Mouse (Mus musculus) limb, embryonic 11.5 days (tissue): ENCODE data around the gene E2f4. TPM values are rescaled to one million over a fixed set of nuclear protein-coding genes. Genes with fewer than 3 reads are reported as not detected.

Source experiments
- ATAC-seq: fragments of 200-750 bp; cut with Nextera tagmentation; 2 replicates; pipeline ENCODE4 v1.8.0; 2017; ENCODE audit warnings: low read depth; ENCODE audit not compliant: insufficient number of reproducible peaks, low FRiP score, low TSS enrichment
- DNase-seq: peaks from one replicate; pipeline ENCODE4 v3.0.0-alpha.2; 2015; ENCODE audit warnings: low spot score
- H3K27ac ChIP-seq: fragments of 300-500 bp; sonication (generic); replicated peaks from 2 replicates; pipeline ENCODE4 v1.5.1; 2014; ENCODE audit warnings: low read depth, mild to moderate bottlenecking, low read length
- H3K27me3 ChIP-seq: fragments of 300-500 bp; sonication (generic); 2 replicates; pipeline ENCODE4 v1.6.1; 2014; ENCODE audit warnings: mild to moderate bottlenecking, low read length, mixed read lengths; ENCODE audit not compliant: control insufficient read depth, insufficient read depth
- H3K36me3 ChIP-seq: fragments of 300-500 bp; sonication (generic); 2 replicates; pipeline ENCODE4 v1.6.1; 2014; ENCODE audit warnings: mild to moderate bottlenecking, low read length, moderate library complexity, mixed read lengths; ENCODE audit not compliant: control insufficient read depth, insufficient read depth
- H3K4me1 ChIP-seq: fragments of 300-500 bp; sonication (generic); 2 replicates; pipeline ENCODE4 v1.6.1; 2014; ENCODE audit warnings: low read length, mixed read lengths; ENCODE audit not compliant: control insufficient read depth, insufficient read depth
- H3K4me2 ChIP-seq: fragments of 300-500 bp; sonication (generic); 2 replicates; pipeline ENCODE4 v1.6.1; 2014; ENCODE audit warnings: low read depth, mild to moderate bottlenecking, moderate library complexity; ENCODE audit not compliant: severe bottlenecking
- H3K4me3 ChIP-seq: fragments of 300-500 bp; sonication (generic); 2 replicates; pipeline ENCODE4 v1.5.1; 2014; ENCODE audit warnings: low read depth, low read length
- H3K9ac ChIP-seq: fragments of 300-500 bp; sonication (generic); 2 replicates; pipeline ENCODE4 v1.6.1; 2014; ENCODE audit warnings: mild to moderate bottlenecking, low read length
- H3K9me3 ChIP-seq: fragments of 300-500 bp; sonication (generic); 2 replicates; pipeline ENCODE4 v1.6.1; 2016; ENCODE audit warnings: low read length; ENCODE audit not compliant: control insufficient read depth
- WGBS: fragments of 180-500 bp; shearing (Covaris S2); extraction: QIAGEN DNeasy Blood & Tissue Kit; methylation state at CpG from one replicate; pipeline ENCODE4 v1.1.7; 2014; 5-methylcytosine and 5-hydroxymethylcytosine counted together
- polyA plus RNA-seq: library from polyadenylated mRNA; unstranded; fragments of >200 nt; fragmentation: Nextera tagmentation; extraction: Ambion mirVana; gene quantifications from 2 replicates; pipeline ENCODE4 v1.2.1, GENCODE M21; 2014

The E2f4 gene
- polyA plus RNA-seq, 1 experiment from 2014 or later, result 132 TPM

- ATAC-seq (peak; percentile 40; the same call in 1 of the 2 replicates), DNase-seq (peak; percentile 75)
- peak within 1 kb of the TSS; percentile 15 for H3K4me3 ChIP-seq
- H3K27ac ChIP-seq, result peak within 1 kb of the TSS; percentile 52; the same call in 1 of the 2 replicates
- no peaks in the 10 kb centered on the region for H3K9me3 ChIP-seq
- H3K9ac ChIP-seq, result peak within 1 kb of the TSS; percentile 48; the same call in 1 of the 2 replicates
- H3K4me1 ChIP-seq, result peaks cover 12% of the 10 kb centered on the region
- H3K36me3 ChIP-seq, result peaks cover 24% of the 10 kb centered on the region
- WGBS, result 7% methylated on average over 29 of the region's 30 CpGs
- peak within 1 kb of the TSS; percentile 58 for H3K4me2 ChIP-seq
- H3K27me3 ChIP-seq, result no peaks in the 10 kb centered on the region
These were observed 8.0 kb downstream of the E2f4 start, which contains the start of gene Elmo3 for GRCm38 (mm10) chr8:105305211-105306145. Elmo3 (plus strand) TSS chr8:105305601.

GRCm38 (mm10) chr8:105306146-105306691, 8.8 kb downstream of the E2f4 start:
- peaks cover 12% of the 10 kb centered on the region for H3K4me1 ChIP-seq
- no peaks in the 10 kb centered on the region for H3K27me3 ChIP-seq
- H3K27ac ChIP-seq, result peak overlapping the region; percentile 52; the same call in 1 of the 2 replicates
- peaks cover 18% of the 10 kb centered on the region for H3K36me3 ChIP-seq
- peak; percentile 33 for DNase-seq
- WGBS, result 47% methylated on average over 5 of the region's 5 CpGs
- H3K9ac ChIP-seq, result 0 out of 2 replicates have a peak overlapping the region, but pooled peaks have one; percentile 48
- peak overlapping the region; percentile 58 for H3K4me2 ChIP-seq
- H3K4me3 ChIP-seq, result peak overlapping the region; percentile 15
- no peaks in the 10 kb centered on the region for H3K9me3 ChIP-seq
- peak; percentile 13; the same call in 1 of the 2 replicates for ATAC-seq

DNA sequence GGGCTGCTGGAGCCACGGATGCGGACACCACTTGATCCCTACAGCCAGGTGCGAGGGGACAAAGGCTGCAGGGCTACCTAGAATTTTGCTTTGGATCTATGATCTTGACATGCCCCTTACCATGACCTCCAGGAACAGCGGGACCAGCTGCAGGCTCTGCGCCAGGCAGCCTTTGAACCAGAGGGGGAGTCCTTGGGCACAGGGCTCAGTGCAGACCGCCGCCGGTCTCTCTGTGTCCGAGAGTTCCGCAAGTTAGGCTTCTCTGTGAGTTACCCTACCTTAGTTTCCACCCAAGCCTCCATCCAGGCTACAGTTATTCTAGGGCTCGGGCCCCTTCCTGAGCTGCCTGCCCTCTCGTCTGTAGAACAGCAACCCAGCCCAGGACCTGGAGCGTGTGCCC, 10.2 kb downstream of the E2f4 start:
- Histone ChIP-seq H3K27ac (no peak overlapping the region), H3K4me2 (no peak overlapping the region), H3K4me3 (no peak overlapping the region), H3K9ac (no peak overlapping the region), H3K9me3 (no peaks in the 10 kb centered on the region), H3K27me3 (no peaks in the 10 kb centered on the region), H3K36me3 (peaks cover 15% of the 10 kb centered on the region), H3K4me1 (peaks cover 12% of the 10 kb centered on the region)
- no peak for DNase-seq
- no peak for ATAC-seq
- 94% methylated on average over 13 of the region's 13 CpGs for WGBS

DNA sequence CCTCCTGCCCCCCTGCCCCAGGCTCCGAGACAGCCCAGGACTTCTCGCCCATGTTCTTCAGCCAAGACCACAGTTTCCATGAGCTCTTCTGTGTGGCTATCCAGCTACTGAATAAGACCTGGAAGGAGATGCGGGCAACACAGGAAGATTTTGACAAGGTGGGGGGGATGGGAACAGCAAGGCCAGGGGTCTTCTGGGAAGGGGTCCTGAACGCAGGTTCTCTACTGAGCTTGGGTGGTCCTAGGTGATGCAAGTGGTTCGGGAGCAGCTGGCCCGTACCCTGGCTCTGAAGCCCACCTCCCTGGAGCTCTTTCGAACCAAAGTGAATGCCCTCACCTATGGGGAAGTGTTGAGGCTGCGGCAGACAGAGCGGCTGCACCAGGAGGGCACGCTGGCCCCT, 11.0 kb downstream of the E2f4 start:
- Histone ChIP-seq H3K4me3 (no peak overlapping the region), H3K9me3 (no peaks in the 10 kb centered on the region), H3K4me1 (peaks cover 12% of the 10 kb centered on the region), H3K27ac (no peak overlapping the region), H3K36me3 (peaks cover 17% of the 10 kb centered on the region), H3K4me2 (no peak overlapping the region), H3K27me3 (no peaks in the 10 kb centered on the region), H3K9ac (no peak overlapping the region)
- 95% methylated on average over 10 of the region's 10 CpGs for WGBS
- DNase-seq (no peak), ATAC-seq (no peak)

DNA sequence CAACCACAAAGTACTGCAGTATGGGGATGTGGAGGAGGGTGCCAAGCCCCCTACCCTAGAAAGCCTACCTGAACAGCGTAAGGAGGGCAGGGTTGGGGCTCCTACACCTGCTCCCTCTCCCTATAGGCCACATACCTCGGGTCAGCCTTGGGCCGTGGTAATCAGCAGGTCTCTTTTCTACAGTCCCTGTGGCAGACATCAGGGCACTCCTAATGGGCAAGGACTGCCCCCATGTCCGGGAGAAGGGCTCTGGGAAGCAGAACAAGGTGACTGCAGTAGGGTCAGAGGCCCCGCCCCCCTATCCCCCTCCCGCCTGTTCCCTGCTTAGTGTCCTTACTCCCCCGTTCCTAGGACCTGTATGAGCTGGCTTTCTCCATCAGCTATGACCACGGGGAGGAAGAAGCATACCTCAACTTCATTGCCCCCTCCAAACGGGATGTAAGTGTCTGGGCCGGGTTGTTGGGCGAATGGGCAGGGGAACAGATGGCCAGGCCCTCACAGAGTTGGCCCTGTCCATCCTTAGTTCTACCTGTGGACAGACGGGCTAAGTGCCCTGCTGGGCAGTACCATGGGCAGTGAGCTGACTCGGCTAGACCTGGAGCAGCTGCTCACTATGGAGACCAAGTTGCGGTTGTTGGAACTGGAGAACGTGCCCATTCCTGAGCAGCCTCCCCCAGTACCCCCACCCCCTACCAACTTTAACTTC, 11.8 kb downstream of the E2f4 start:
- Histone ChIP-seq H3K4me3 (no peak overlapping the region), H3K36me3 (peaks cover 16% of the 10 kb centered on the region), H3K27ac (no peak overlapping the region), H3K4me1 (peaks cover 12% of the 10 kb centered on the region), H3K9ac (no peak overlapping the region), H3K27me3 (no peaks in the 10 kb centered on the region), H3K9me3 (no peaks in the 10 kb centered on the region), H3K4me2 (no peak overlapping the region)
- ATAC-seq (no peak), DNase-seq (no peak)
- 75% methylated on average over 15 of the region's 15 CpGs for WGBS

GRCm38 (mm10) chr8:105310118-105310517, 12.7 kb downstream of the E2f4 start:
- Histone ChIP-seq H3K36me3 (peaks cover 16% of the 10 kb centered on the region), H3K27me3 (no peaks in the 10 kb centered on the region), H3K4me1 (peaks cover 12% of the 10 kb centered on the region), H3K27ac (no peak overlapping the region), H3K4me2 (no peak overlapping the region), H3K9me3 (no peaks in the 10 kb centered on the region), H3K9ac (no peak overlapping the region), H3K4me3 (no peak overlapping the region)
- no peak for ATAC-seq
- 87% methylated on average over 8 of the region's 8 CpGs for WGBS
- DNase-seq, result no peak

- WGBS, result 88% methylated on average over 1 of the region's 1 CpGs
- Histone ChIP-seq H3K4me1 (no peaks in the 10 kb centered on the region), H3K36me3 (peaks cover 19% of the 10 kb centered on the region), H3K4me2 (no peak overlapping the region), H3K9ac (no peak overlapping the region), H3K9me3 (no peaks in the 10 kb centered on the region), H3K27ac (no peak overlapping the region), H3K27me3 (no peaks in the 10 kb centered on the region), H3K4me3 (no peak overlapping the region)
- DNase-seq, result no peak
- ATAC-seq, result no peak
These were observed 14.3 kb downstream of the E2f4 start for GRCm38 (mm10) chr8:105311718-105312117.

- Histone ChIP-seq H3K4me1 (no peaks in the 10 kb centered on the region), H3K27me3 (no peaks in the 10 kb centered on the region), H3K27ac (no peak overlapping the region), H3K4me3 (no peak overlapping the region), H3K9me3 (no peaks in the 10 kb centered on the region), H3K4me2 (no peak overlapping the region), H3K36me3 (peaks cover 17% of the 10 kb centered on the region), H3K9ac (no peak overlapping the region)
- no peak for ATAC-seq
- 87% methylated on average over 8 of the region's 8 CpGs for WGBS
- DNase-seq, result no peak
These were observed 15.5 kb downstream of the E2f4 start for GRCm38 (mm10) chr8:105312891-105313481.
